Mouse (Mus musculus): ENCODE results near the gene Gm20696. TPM values are rescaled to one million over a fixed set of nuclear protein-coding genes. Genes with fewer than 3 reads are reported as not detected.

The Gm20696 gene
- polyA plus RNA-seq, 1 experiment = 1.7 TPM

DNA sequence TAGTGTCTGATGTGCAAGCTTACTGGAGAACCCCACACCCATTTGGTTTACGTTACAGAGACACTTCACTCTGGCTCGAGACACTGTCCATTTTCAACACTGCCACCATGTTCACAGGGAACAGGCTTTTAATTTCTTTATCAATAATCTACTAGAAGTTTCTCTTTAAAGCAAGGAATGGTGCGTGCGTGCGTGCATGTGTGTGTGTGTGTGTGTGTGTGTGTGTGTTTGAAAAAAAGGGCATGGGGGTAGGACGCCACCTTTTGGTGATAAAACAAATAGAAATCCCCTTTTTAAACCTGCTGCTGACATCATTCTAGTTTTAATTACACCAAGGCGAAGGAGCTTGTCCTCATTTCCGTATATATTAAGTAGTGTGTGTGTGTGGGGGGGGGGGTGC, 141.2 kb downstream of the Gm20696 start:
- Histone ChIP-seq H3K4me3 (ENCODE audit: extremely low read depth, insufficient read depth, insufficient read length) (no peak overlapping the region), H3K36me3 (ENCODE audit: control insufficient read depth, insufficient read depth, low read length) (no peaks in the 10 kb centered on the region)
- DNase-seq (ENCODE audit: low read depth in 1 of 2, low spot score in 2 of 2) = no peak

DNA sequence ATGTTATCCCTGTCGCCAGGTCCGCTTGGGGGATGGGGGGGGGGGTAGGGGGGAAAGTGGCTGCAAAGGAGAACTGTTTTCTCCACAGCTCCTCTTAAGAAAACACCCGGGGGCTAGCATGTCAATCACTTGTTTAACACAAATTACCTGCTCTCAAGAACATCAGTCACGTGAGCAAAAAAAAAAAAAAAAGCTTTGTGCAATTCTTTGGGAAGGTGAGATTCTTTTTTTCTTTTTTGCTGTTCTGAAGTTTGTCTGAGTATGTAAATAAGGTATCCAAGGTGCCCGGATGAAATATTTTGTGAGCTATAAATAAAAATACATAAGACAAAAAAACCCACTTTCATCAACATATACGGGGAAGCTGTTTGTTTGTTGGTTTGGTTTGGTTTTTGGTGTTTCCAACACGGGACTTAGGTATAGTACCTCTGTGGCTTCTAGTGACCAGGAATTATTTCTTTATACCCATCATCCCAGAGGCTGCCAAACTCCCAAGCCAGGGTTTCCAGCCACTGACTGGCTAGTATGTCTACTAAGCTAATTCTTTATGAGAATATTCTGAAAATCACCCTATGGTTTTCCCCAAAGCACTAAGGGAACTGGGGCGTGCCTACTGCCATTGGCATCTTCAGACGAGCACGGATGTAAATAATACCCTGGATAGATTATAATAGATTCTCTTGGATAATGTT, 142.8 kb downstream of the Gm20696 start:
- WGBS = 38% methylated on average over 10 of the region's 10 CpGs
- Histone ChIP-seq H3K36me3 (ENCODE audit: control insufficient read depth, insufficient read depth, low read length) (no peaks in the 10 kb centered on the region), H3K27me3 (ENCODE audit: control insufficient read depth, insufficient read depth, low read length) (peaks cover 14% of the 10 kb centered on the region), H3K4me3 (ENCODE audit: extremely low read depth, insufficient read depth, insufficient read length) (peak overlapping the region; percentile 88), H3K27ac (ENCODE audit: insufficient read depth, low read length) (no peak overlapping the region), H3K4me1 (ENCODE audit: control insufficient read depth, insufficient read depth, insufficient read length) (peaks cover 3% of the 10 kb centered on the region; the same call in 1 of the 2 replicates)
- no peak for DNase-seq (ENCODE audit: low read depth in 1 of 2, low spot score in 2 of 2)
- TF ChIP-seq POLR2A (IDR thresholded peaks at IDR 0.05; ENCODE audit: low read depth, low read length) = no peak
- TF ChIP-seq CTCF (IDR thresholded peaks at IDR 0.05; ENCODE audit: extremely low read depth, insufficient read depth, insufficient read length, insufficient replicate concordance) = no peak

More for the DNA sequence above, 141.2 kb downstream of the Gm20696 start:
- no peak for TF ChIP-seq CTCF (IDR thresholded peaks at IDR 0.05; ENCODE audit: extremely low read depth, insufficient read depth, insufficient read length, insufficient replicate concordance)
- TF ChIP-seq POLR2A (IDR thresholded peaks at IDR 0.05; ENCODE audit: low read depth, low read length) = no peak
- Histone ChIP-seq H3K4me1 (ENCODE audit: control insufficient read depth, insufficient read depth, insufficient read length) (peaks cover 3% of the 10 kb centered on the region; the same call in 1 of the 2 replicates), H3K27ac (ENCODE audit: insufficient read depth, low read length) (no peak overlapping the region), H3K27me3 (ENCODE audit: control insufficient read depth, insufficient read depth, low read length) (peaks cover 13% of the 10 kb centered on the region)
- WGBS = 48% methylated on average over 8 of the region's 8 CpGs

- DNase-seq (ENCODE audit: low read depth in 1 of 2, low spot score in 2 of 2) = peak in 1 of 2 experiments; percentile 21
- Histone ChIP-seq H3K36me3 (ENCODE audit: control insufficient read depth, insufficient read depth, low read length) (no peaks in the 10 kb centered on the region), H3K4me1 (ENCODE audit: control insufficient read depth, insufficient read depth, insufficient read length) (peaks cover 3% of the 10 kb centered on the region; the same call in 1 of the 2 replicates), H3K27me3 (ENCODE audit: control insufficient read depth, insufficient read depth, low read length) (peaks cover 14% of the 10 kb centered on the region), H3K4me3 (ENCODE audit: extremely low read depth, insufficient read depth, insufficient read length) (peak overlapping the region; percentile 88), H3K27ac (ENCODE audit: insufficient read depth, low read length) (peak overlapping the region; percentile 71)
- TF ChIP-seq POLR2A (IDR thresholded peaks at IDR 0.05; ENCODE audit: low read depth, low read length) = no peak
- no peak for TF ChIP-seq CTCF (IDR thresholded peaks at IDR 0.05; ENCODE audit: extremely low read depth, insufficient read depth, insufficient read length, insufficient replicate concordance)
- 1% methylated on average over 22 of the region's 22 CpGs for WGBS
Observed at GRCm38 (mm10) chr6:99523109-99523632, 143.4 kb downstream of the Gm20696 start.

DNA sequence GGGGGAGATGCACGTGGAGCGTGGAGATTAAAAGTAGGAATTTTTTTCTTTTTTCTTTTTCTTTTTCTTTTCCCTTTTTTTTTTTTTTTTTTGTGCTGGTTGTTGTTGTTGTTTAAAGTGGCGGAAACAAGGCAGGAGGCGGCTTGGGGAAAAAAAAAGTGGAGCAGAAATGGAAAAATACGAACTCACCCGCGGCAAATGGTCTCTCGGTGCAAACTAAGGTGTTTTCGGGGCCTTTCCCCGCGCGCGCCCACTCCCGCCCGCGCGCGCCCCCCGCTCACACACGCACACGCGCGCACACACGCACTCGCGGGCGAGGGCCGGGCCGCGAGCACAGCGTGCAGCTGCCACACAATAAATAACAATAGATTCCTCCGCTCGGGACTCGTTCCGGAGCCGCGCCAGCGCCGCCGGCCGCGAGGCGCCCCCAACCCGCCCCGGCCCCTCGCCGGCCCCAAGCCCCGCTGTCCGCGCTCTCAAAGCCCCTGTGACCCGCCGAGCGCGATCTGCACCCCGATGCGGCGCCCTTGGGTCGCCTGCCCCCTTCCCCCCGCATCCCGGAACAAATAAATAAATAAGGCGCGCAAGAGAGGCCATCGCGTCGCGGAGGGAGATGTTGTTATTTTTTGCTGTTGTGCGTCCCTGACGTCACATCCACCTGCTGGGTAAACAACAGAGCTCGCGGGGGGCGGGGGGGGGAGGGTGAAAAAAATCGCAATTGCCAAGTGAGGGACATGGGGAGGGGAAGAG, 144.1 kb downstream of the Gm20696 start, which contains the start of gene Foxp1:
Gene Foxp1, minus strand, starts transcription at position 363 of the 750 bp plus-strand sequence.
- H3K27me3 ChIP-seq (ENCODE audit: control insufficient read depth, insufficient read depth, low read length) = peaks cover 14% of the 10 kb centered on the region
- peak within 1 kb of the TSS; percentile 88 for H3K4me3 ChIP-seq (ENCODE audit: extremely low read depth, insufficient read depth, insufficient read length)
- peak; percentile 14 to 72 for DNase-seq (ENCODE audit: low read depth in 1 of 2, low spot score in 2 of 2)
- 1% methylated on average over 66 of the region's 72 CpGs for WGBS
- peaks cover 3% of the 10 kb centered on the region; the same call in 1 of the 2 replicates for H3K4me1 ChIP-seq (ENCODE audit: control insufficient read depth, insufficient read depth, insufficient read length)
- TF ChIP-seq POLR2A (IDR thresholded peaks at IDR 0.05; ENCODE audit: low read depth, low read length) (no peak), CTCF (IDR thresholded peaks at IDR 0.05; ENCODE audit: extremely low read depth, insufficient read depth, insufficient read length, insufficient replicate concordance) (no peak)
- peak within 1 kb of the TSS; percentile 71 for H3K27ac ChIP-seq (ENCODE audit: insufficient read depth, low read length)
- no peaks in the 10 kb centered on the region for H3K36me3 ChIP-seq (ENCODE audit: control insufficient read depth, insufficient read depth, low read length)

DNA sequence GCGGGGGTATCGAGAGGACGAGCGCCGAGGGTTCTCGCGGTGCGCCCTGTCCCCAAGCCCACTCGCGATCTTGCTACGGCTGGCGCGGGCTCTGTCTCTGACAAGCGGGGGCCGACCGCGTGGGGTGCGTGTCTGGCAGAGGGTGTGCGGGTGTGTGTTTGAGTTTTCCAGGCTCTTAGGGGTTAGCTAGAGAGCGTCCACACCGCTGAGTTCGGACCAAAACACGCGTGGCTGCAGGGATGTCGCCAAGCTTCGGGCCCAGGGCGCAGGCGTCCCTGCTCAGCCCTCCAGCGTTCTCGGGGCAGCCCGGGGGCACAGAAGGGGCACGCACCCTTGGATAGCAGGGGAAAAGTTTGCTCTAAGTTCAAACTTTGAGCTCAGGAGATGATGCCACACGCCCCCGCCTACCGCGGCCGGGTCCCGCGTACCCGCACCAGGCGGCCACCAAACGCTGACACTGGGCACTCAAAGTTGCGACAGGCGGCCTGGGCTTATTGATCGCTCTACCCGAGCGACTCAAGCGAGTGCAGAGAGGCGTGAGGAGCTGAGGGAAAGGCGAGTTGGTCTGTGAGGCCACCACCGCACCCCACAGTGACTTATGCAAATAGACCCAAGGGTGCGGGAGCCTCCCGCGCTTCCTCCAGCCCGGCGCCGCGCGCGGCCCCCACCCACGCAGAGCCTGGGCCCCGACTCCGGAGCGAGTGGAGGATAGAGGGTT, 144.8 kb downstream of the Gm20696 start:
- H3K27ac ChIP-seq (ENCODE audit: insufficient read depth, low read length) = peak overlapping the region; percentile 57
- peaks cover 3% of the 10 kb centered on the region; the same call in 1 of the 2 replicates for H3K4me1 ChIP-seq (ENCODE audit: control insufficient read depth, insufficient read depth, insufficient read length)
- H3K36me3 ChIP-seq (ENCODE audit: control insufficient read depth, insufficient read depth, low read length) = no peaks in the 10 kb centered on the region
- H3K27me3 ChIP-seq (ENCODE audit: control insufficient read depth, insufficient read depth, low read length) = peaks cover 14% of the 10 kb centered on the region
- no peak for TF ChIP-seq CTCF (IDR thresholded peaks at IDR 0.05; ENCODE audit: extremely low read depth, insufficient read depth, insufficient read length, insufficient replicate concordance)
- peak in 1 of 2 experiments; percentile 13 for DNase-seq (ENCODE audit: low read depth in 1 of 2, low spot score in 2 of 2)
- WGBS = under 1% methylated on average over 64 of the region's 64 CpGs
- H3K4me3 ChIP-seq (ENCODE audit: extremely low read depth, insufficient read depth, insufficient read length) = peak overlapping the region; percentile 88

DNA sequence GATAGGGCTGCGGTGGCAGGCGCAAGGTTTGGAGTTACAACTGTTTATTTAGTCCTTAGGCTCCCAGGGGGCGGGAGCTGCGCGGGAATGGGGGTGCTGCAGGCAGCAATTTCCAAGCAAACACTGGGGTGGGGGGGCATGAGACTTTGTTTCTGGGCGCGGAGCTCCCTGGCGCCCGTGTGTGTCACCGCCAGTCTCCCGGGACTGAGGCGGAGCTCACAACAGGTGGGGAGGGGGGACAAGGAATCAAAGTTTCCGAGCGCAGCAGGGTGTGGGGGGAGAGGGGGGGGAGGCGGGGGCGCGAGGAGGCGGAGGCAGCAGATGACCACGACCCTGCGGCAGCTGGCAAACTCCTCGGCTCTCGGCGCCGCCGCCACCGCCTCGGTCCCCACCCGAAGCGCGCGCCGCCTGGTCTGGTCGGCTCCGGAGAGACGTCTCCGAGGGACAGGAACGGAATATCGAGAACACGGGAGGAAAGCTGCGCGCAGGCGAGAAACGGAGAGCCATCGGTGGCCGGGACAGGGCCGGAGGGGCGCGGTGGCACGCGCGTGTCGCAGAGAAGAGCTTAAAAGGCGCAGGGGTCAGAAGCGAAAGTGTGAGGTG, 145.5 kb downstream of the Gm20696 start:
- Histone ChIP-seq H3K27ac (ENCODE audit: insufficient read depth, low read length) (peak overlapping the region; percentile 57), H3K4me1 (ENCODE audit: control insufficient read depth, insufficient read depth, insufficient read length) (peaks cover 3% of the 10 kb centered on the region; the same call in 1 of the 2 replicates), H3K4me3 (ENCODE audit: extremely low read depth, insufficient read depth, insufficient read length) (peak overlapping the region; percentile 88), H3K27me3 (ENCODE audit: control insufficient read depth, insufficient read depth, low read length) (peaks cover 14% of the 10 kb centered on the region), H3K36me3 (ENCODE audit: control insufficient read depth, insufficient read depth, low read length) (no peaks in the 10 kb centered on the region)
- peak in 1 of 2 experiments; percentile 20 for DNase-seq (ENCODE audit: low read depth in 1 of 2, low spot score in 2 of 2)
- 1% methylated on average over 51 of the region's 54 CpGs for WGBS
- TF ChIP-seq CTCF (IDR thresholded peaks at IDR 0.05; ENCODE audit: extremely low read depth, insufficient read depth, insufficient read length, insufficient replicate concordance) = no peak
